Mouse (Mus musculus) MEL (cell line): ENCODE results near the gene Mettl26. TPM values are rescaled to one million over a fixed set of nuclear protein-coding genes. Genes with fewer than 3 reads are reported as not detected.
"Not testable (repeated sequence)": the region's sequence is repeated elsewhere in the genome, so short reads cannot be mapped to it uniquely, and the experiment has no call there.

Experiments
- DNase-seq: peaks from one replicate; pipeline ENCODE4 v3.0.0; 2011; ENCODE audit warnings: low read depth, low spot score
- H3K27ac ChIP-seq: 2 replicates; pipeline ENCODE4 v1.5.1; 2012; ENCODE audit warnings: low read depth, mild to moderate bottlenecking, control low read depth, low read length, moderate library complexity; ENCODE audit not compliant: control insufficient read depth
- H3K27me3 ChIP-seq, 2 experiments: fragments of 150-350 bp in 1 of 2; sonication (generic) in 1 of 2; 2 replicates each; pipeline ENCODE4 v1.6.1; 2012; ENCODE audit warnings: low read length in 2 of 2, mild to moderate bottlenecking in 2 of 2, improper control_type of control experiment in 1 of 2, moderate library complexity in 1 of 2; ENCODE audit not compliant: insufficient read depth in 2 of 2, control insufficient read depth in 1 of 2
- H3K36me3 ChIP-seq, 2 experiments: 2 replicates each; pipeline ENCODE4 v1.6.1; 2012 to 2014; ENCODE audit warnings: low read length in 2 of 2, improper control_type of control experiment in 1 of 2, inconsistent platforms in 1 of 2, mild to moderate bottlenecking in 1 of 2; ENCODE audit not compliant: insufficient read depth in 2 of 2, control insufficient read depth in 1 of 2
- H3K4me1 ChIP-seq, 2 experiments: fragments of 150-350 bp in 1 of 2; sonication (generic) in 1 of 2; 2 replicates each; pipeline ENCODE4 v1.6.1; 2012; ENCODE audit warnings: low read length in 2 of 2, improper control_type of control experiment in 1 of 2, mild to moderate bottlenecking in 1 of 2; ENCODE audit not compliant: insufficient read depth in 2 of 2, control insufficient read depth in 1 of 2
- H3K4me3 ChIP-seq, 2 experiments: fragments of 150-350 bp in 1 of 2; sonication (generic) in 1 of 2; 2 replicates each; pipeline ENCODE4 v1.5.1; 2012; ENCODE audit warnings: low read depth in 2 of 2, low read length in 2 of 2, mild to moderate bottlenecking in 2 of 2, moderate library complexity in 2 of 2, control low read depth in 1 of 2, improper control_type of control experiment in 1 of 2; ENCODE audit not compliant: control insufficient read depth in 1 of 2, insufficient read depth in 1 of 2
- H3K79me2 ChIP-seq: 2 replicates; pipeline ENCODE4 v1.6.1; 2012; ENCODE audit warnings: mild to moderate bottlenecking, low read length, moderate library complexity; ENCODE audit not compliant: control insufficient read depth, poor library complexity, insufficient read depth
- H3K9ac ChIP-seq: 2 replicates; pipeline ENCODE4 v1.6.1; 2012; ENCODE audit warnings: low read depth, mild to moderate bottlenecking, control low read depth, low read length, moderate library complexity; ENCODE audit not compliant: control insufficient read depth, poor library complexity, severe bottlenecking
- H3K9me3 ChIP-seq: fragments of 150-350 bp; sonication (generic); replicated peaks from 2 replicates; pipeline ENCODE4 v1.6.1; 2012; ENCODE audit warnings: mild to moderate bottlenecking, low read length, improper control_type of control experiment, moderate library complexity; ENCODE audit not compliant: insufficient read depth
- BHLHE40 ChIP-seq: IDR thresholded peaks from 2 replicates; pipeline ENCODE4 v1.6.1; 2012; ENCODE audit warnings: low read depth, mild to moderate bottlenecking, inconsistent platforms, low read length, improper control_type of control experiment, borderline replicate concordance
- CHD1 ChIP-seq: IDR thresholded peaks from 2 replicates; pipeline ENCODE4 v1.6.1; 2012; ENCODE audit warnings: low read depth, mild to moderate bottlenecking, inconsistent platforms, low read length, improper control_type of control experiment
- E2F4 ChIP-seq: IDR thresholded peaks from 2 replicates; pipeline ENCODE4 v1.6.1; 2011; ENCODE audit warnings: low read depth, low read length, improper control_type of control experiment, borderline replicate concordance
- MYC ChIP-seq: IDR thresholded peaks from 2 replicates; pipeline ENCODE4 v1.6.1; 2011; ENCODE audit warnings: low read depth, mild to moderate bottlenecking, low read length, improper control_type of control experiment, moderate library complexity
- SIN3A ChIP-seq: IDR thresholded peaks from 2 replicates; pipeline ENCODE4 v1.6.1; 2012; ENCODE audit warnings: low read length, improper control_type of control experiment, inconsistent platforms
- TAL1 ChIP-seq: IDR thresholded peaks from 2 replicates; pipeline ENCODE4 v1.6.1; 2012; ENCODE audit warnings: mild to moderate bottlenecking, inconsistent platforms, low read length, moderate library complexity, mixed read lengths
- TBP ChIP-seq: IDR thresholded peaks from 2 replicates; pipeline ENCODE4 v1.8.0; 2011; ENCODE audit warnings: low read depth, low read length, improper control_type of control experiment
- TCF12 ChIP-seq: IDR thresholded peaks from 2 replicates; pipeline ENCODE4 v1.6.1; 2014; ENCODE audit warnings: low read depth, mild to moderate bottlenecking, inconsistent platforms, low read length, improper control_type of control experiment, moderate library complexity
- UBTF ChIP-seq: IDR thresholded peaks from 2 replicates; pipeline ENCODE4 v1.6.1; 2012; ENCODE audit warnings: low read depth, mild to moderate bottlenecking, inconsistent platforms, low read length, improper control_type of control experiment, moderate library complexity, borderline replicate concordance; ENCODE audit not compliant: insufficient read depth
- USF2 ChIP-seq, 2 experiments: IDR thresholded peaks; 2 replicates each; pipeline ENCODE4 v1.6.1; 2011 to 2012; ENCODE audit warnings: improper control_type of control experiment in 2 of 2, low read length in 2 of 2, borderline replicate concordance in 1 of 2, inconsistent platforms in 1 of 2, low read depth in 1 of 2, mild to moderate bottlenecking in 1 of 2; ENCODE audit not compliant: insufficient read depth in 1 of 2
- ZNF384 ChIP-seq: IDR thresholded peaks from 2 replicates; pipeline ENCODE4 v1.6.1; 2012; ENCODE audit warnings: low read depth, mild to moderate bottlenecking, inconsistent platforms, low read length, improper control_type of control experiment
- polyA plus RNA-seq, 2 experiments: library from polyadenylated mRNA; stranded (reverse) in 1 of 2; unstranded in 1 of 2; fragments of >175 nt in 1 of 2; fragments of >200 nt in 1 of 2; gene quantifications; 2 replicates each; pipeline versions ENCODE4 v1.2.1 to v1.2.4; 2012; ENCODE audit warnings: low replicate concordance in 2 of 2, low read depth in 1 of 2; ENCODE audit not compliant: insufficient read length in 2 of 2, insufficient read depth in 1 of 2, missing spikeins in 1 of 2
- total RNA-seq: library from RNA; depleted of rRNA; stranded (reverse); fragments of 300-350 nt; gene quantifications from 2 replicates; pipeline ENCODE4 v1.2.3, GENCODE M21; 2012

The Mettl26 gene
- total and polyA plus RNA-seq, 3 experiments = 31.7 to 50.6 TPM; not detected in 1

- TF ChIP-seq UBTF (no peak), MYC (no peak)
Measured at GRCm38 (mm10) chr17:25868601-25869191, 6.2 kb upstream of the Mettl26 start, which contains the start of gene Mcrip2 (continued).

- no peak for DNase-seq
- TF ChIP-seq TAL1 (no peak), ZNF384 (no peak), USF2 (IDR thresholded peaks at IDR 0.05; ENCODE audit: borderline replicate concordance in 1 of 2, insufficient read depth in 1 of 2, low read depth in 1 of 2, low read length in 2 of 2) (no peak), UBTF (no peak), E2F4 (no peak), BHLHE40 (no peak), CHD1 (no peak), TCF12 (no peak), MYC (no peak), SIN3A (no peak)
- peaks cover 0 to 3% of the 10 kb centered on the region in 2 experiments; a peak in 1 of 4 replicates for H3K36me3 ChIP-seq
- H3K27ac ChIP-seq = no peak overlapping the region
- H3K27me3 ChIP-seq = no peaks in the 10 kb centered on the region
- no peak overlapping the region for H3K4me3 ChIP-seq
- H3K9me3 ChIP-seq = no peaks in the 10 kb centered on the region
- peaks cover 2 to 9% of the 10 kb centered on the region in 2 experiments; a peak in 2 of 4 replicates for H3K4me1 ChIP-seq
- H3K79me2 ChIP-seq = peaks cover 25% of the 10 kb centered on the region
- no peak overlapping the region for H3K9ac ChIP-seq
Measured at GRCm38 (mm10) chr17:25869498-25869897, 5.4 kb upstream of the Mettl26 start.

- Histone ChIP-seq H3K27me3 (no peaks in the 10 kb centered on the region), H3K9me3 (no peaks in the 10 kb centered on the region), H3K4me1 (peaks cover 2 to 9% of the 10 kb centered on the region in 2 experiments; a peak in 2 of 4 replicates), H3K27ac (no peak overlapping the region), H3K79me2 (peaks cover 25% of the 10 kb centered on the region), H3K4me3 (no peak overlapping the region), H3K36me3 (peaks cover 0 to 3% of the 10 kb centered on the region in 2 experiments; a peak in 1 of 4 replicates), H3K9ac (no peak overlapping the region)
- DNase-seq = no peak
- TF ChIP-seq TCF12 (no peak), TBP (peak; percentile 76)
Measured at GRCm38 (mm10) chr17:25869954-25870353, 4.9 kb upstream of the Mettl26 start.

GRCm38 (mm10) chr17:25871566-25871965, 3.3 kb upstream of the Mettl26 start:
- not testable (repeated sequence) for H3K9me3 ChIP-seq, H3K27me3 ChIP-seq, DNase-seq, H3K27ac ChIP-seq, H3K36me3 ChIP-seq, H3K9ac ChIP-seq, H3K4me3 ChIP-seq
- peaks cover 2 to 15% of the 10 kb centered on the region in 2 experiments; a peak in 3 of 4 replicates for H3K4me1 ChIP-seq
- peaks cover 23% of the 10 kb centered on the region for H3K79me2 ChIP-seq
